Mouse (Mus musculus) kidney, embryonic 14.5 days (tissue): ENCODE data around the gene Tmem218. TPM values are rescaled to one million over a fixed set of nuclear protein-coding genes. Genes with fewer than 3 reads are reported as not detected.

Experiments used
- ATAC-seq: fragments of 200-750 bp; cut with Nextera tagmentation; 2 replicates; pipeline ENCODE4 v1.8.0; 2017; ENCODE audit warnings: moderate number of reproducible peaks, mild to moderate bottlenecking, moderate TSS enrichment, moderate library complexity; ENCODE audit not compliant: low FRiP score, low TSS enrichment
- H3K27ac ChIP-seq: fragments of 300-500 bp; sonication (generic); 2 replicates; pipeline ENCODE4 v1.5.1; 2014; ENCODE audit warnings: low read depth, mild to moderate bottlenecking, low read length, moderate library complexity, mixed read lengths
- H3K27me3 ChIP-seq: fragments of 300-500 bp; sonication (generic); 2 replicates; pipeline ENCODE4 v1.6.1; 2014; ENCODE audit warnings: mild to moderate bottlenecking, low read length; ENCODE audit not compliant: control insufficient read depth, insufficient read depth
- H3K36me3 ChIP-seq: fragments of 300-500 bp; sonication (generic); 2 replicates; pipeline ENCODE4 v1.6.1; 2014; ENCODE audit warnings: low read length, mixed read lengths; ENCODE audit not compliant: control insufficient read depth, insufficient read depth
- H3K4me1 ChIP-seq: fragments of 300-500 bp; sonication (generic); 2 replicates; pipeline ENCODE4 v1.6.1; 2014; ENCODE audit warnings: low read length, mixed read lengths; ENCODE audit not compliant: control insufficient read depth, insufficient read depth
- H3K4me2 ChIP-seq: fragments of 300-500 bp; sonication (generic); replicated peaks from 2 replicates; pipeline ENCODE4 v1.6.1; 2014; ENCODE audit warnings: low read depth, mild to moderate bottlenecking, low read length
- H3K4me3 ChIP-seq: fragments of 300-500 bp; sonication (generic); 2 replicates; pipeline ENCODE4 v1.5.1; 2014; ENCODE audit warnings: mild to moderate bottlenecking, low read length
- H3K9ac ChIP-seq: fragments of 300-500 bp; sonication (generic); 2 replicates; pipeline ENCODE4 v1.6.1; 2014; ENCODE audit warnings: low read depth, mild to moderate bottlenecking, low read length, moderate library complexity
- H3K9me3 ChIP-seq: fragments of 300-500 bp; sonication (generic); 2 replicates; pipeline ENCODE4 v1.6.1; 2016; ENCODE audit warnings: low read length; ENCODE audit not compliant: control insufficient read depth
- WGBS: fragments of 180-500 bp; shearing (Covaris S2); extraction: QIAGEN DNeasy Blood & Tissue Kit; methylation state at CpG from one replicate; pipeline ENCODE4 v1.1.7; 2014; 5-methylcytosine and 5-hydroxymethylcytosine counted together
- polyA plus RNA-seq: library from polyadenylated mRNA; unstranded; fragments of >200 nt; fragmentation: Nextera tagmentation; extraction: Ambion mirVana; gene quantifications from 2 replicates; pipeline ENCODE4 v1.2.1, GENCODE M21; 2014

Tmem218 gene
- polyA plus RNA-seq, 1 experiment from 2014 or later, result 13.6 TPM

- no peak for ATAC-seq
- H3K9me3 ChIP-seq, result no peaks in the 10 kb centered on the region
- H3K27ac ChIP-seq, result no peak overlapping the region
- WGBS, result 73% methylated on average over 8 of the region's 8 CpGs
- no peaks in the 10 kb centered on the region for H3K36me3 ChIP-seq
- no peak overlapping the region for H3K9ac ChIP-seq
- no peaks in the 10 kb centered on the region for H3K4me1 ChIP-seq
- no peak overlapping the region for H3K4me3 ChIP-seq
- no peak overlapping the region for H3K4me2 ChIP-seq
- H3K27me3 ChIP-seq, result no peaks in the 10 kb centered on the region
These were observed 12.7 kb downstream of the Tmem218 start for GRCm38 (mm10) chr9:37220755-37221154.

- no peaks in the 10 kb centered on the region for H3K27me3 ChIP-seq
- no peak overlapping the region for H3K4me3 ChIP-seq
- H3K9me3 ChIP-seq, result no peaks in the 10 kb centered on the region
- no peaks in the 10 kb centered on the region for H3K36me3 ChIP-seq
- H3K4me2 ChIP-seq, result no peak overlapping the region
- WGBS, result 82% methylated on average over 1 of the region's 1 CpGs
- no peak overlapping the region for H3K9ac ChIP-seq
- no peaks in the 10 kb centered on the region for H3K4me1 ChIP-seq
- H3K27ac ChIP-seq, result no peak overlapping the region
- no peak for ATAC-seq
These were observed 17.6 kb downstream of the Tmem218 start for GRCm38 (mm10) chr9:37225581-37225980.

GRCm38 (mm10) chr9:37229880-37230325 is 21.9 kb downstream of the Tmem218 start:
- Histone ChIP-seq H3K4me1 (no peaks in the 10 kb centered on the region), H3K4me3 (no peak overlapping the region), H3K27ac (no peak overlapping the region), H3K9me3 (no peaks in the 10 kb centered on the region), H3K27me3 (no peaks in the 10 kb centered on the region), H3K9ac (no peak overlapping the region), H3K36me3 (no peaks in the 10 kb centered on the region; the same call in 1 of the 2 replicates), H3K4me2 (no peak overlapping the region)
- WGBS, result 11% methylated on average over 1 of the region's 1 CpGs
- peak; percentile 88 for ATAC-seq

DNA sequence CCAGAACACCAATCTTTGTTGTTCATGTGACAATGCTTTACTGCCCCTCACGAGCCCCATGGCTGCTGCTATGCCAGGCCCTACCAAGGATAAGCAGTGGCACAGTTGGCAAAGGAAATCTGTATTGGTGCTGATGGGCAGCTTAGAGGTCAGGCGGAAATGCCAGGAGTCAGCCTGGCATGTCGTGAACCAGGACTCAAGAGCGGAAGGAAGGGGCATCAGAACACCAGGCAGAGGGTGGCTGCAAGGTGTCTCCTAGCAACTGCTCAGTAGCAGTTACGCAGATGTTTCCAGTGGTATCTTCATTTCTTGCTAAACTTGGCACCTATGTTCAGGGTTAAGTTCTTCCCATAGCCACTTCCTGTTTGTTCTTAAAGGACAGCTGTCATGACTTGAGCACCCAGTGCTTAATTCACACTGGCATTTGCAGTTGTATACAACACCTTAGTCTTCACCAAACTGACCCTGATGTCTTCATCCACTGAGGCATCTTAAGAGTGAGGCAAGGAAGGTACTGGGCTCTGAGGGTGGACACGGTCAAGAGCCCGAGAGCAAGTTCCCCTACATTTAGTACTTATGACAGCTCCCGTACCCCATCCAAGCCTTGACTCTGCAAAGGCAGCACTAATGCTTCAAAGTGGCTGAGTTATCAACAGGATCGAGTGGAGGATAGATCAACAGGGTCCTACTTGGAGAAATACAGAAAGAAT is 22.6 kb downstream of the Tmem218 start:
- Histone ChIP-seq H3K9ac (no peak overlapping the region), H3K27ac (no peak overlapping the region), H3K9me3 (no peaks in the 10 kb centered on the region), H3K4me2 (no peak overlapping the region), H3K36me3 (no peaks in the 10 kb centered on the region; the same call in 1 of the 2 replicates), H3K4me3 (no peak overlapping the region), H3K27me3 (no peaks in the 10 kb centered on the region), H3K4me1 (no peaks in the 10 kb centered on the region)
- WGBS, result 92% methylated on average over 9 of the region's 9 CpGs
- ATAC-seq, result no peak

- Histone ChIP-seq H3K9me3 (no peaks in the 10 kb centered on the region), H3K4me1 (no peaks in the 10 kb centered on the region), H3K27me3 (no peaks in the 10 kb centered on the region), H3K4me2 (no peak overlapping the region), H3K27ac (no peak overlapping the region), H3K36me3 (no peaks in the 10 kb centered on the region; the same call in 1 of the 2 replicates), H3K9ac (no peak overlapping the region), H3K4me3 (no peak overlapping the region)
- ATAC-seq, result no peak
- WGBS, result 68% methylated on average over 22 of the region's 22 CpGs
These were observed 24.5 kb downstream of the Tmem218 start for GRCm38 (mm10) chr9:37232201-37233195.

DNA sequence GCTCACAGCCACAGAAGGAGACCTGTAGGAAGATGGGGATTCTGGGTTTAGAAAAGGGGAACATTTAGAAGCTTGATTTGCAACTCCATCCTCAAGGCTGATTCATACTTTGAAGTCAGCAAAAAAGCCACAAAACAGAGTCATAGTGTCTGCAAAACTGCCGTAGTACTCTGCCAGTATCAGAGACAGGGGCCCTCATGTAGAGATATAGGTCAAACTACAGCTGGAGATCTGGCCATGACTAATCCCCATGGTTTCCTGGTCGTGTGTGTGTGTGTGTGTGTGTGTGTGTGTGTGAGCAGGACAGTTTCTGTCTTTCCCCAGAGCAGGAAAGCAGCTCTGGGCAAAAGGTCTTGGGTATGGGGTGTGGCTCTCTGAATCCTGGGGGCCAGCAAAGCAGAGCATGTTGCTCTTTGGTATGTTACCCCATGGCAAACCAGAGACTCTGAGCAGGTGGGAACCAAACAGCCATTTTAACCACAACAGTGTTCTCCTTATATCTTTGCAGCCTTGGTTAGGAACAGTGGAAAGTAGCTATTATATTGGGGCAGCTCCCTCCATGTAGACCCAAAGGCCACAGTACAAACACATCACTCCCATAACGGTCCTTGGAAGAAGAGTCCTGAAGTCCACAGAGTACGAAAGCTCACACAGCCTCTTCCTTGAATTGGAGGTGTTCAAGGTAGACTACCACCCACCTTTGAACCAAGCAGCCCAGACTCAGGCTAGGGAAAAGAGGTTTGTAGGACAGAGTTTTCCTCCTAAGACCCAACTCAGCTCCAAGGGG is 28.1 kb downstream of the Tmem218 start:
- 76% methylated on average over 4 of the region's 4 CpGs for WGBS
- H3K27me3 ChIP-seq, result no peaks in the 10 kb centered on the region
- H3K9me3 ChIP-seq, result no peaks in the 10 kb centered on the region
- H3K9ac ChIP-seq, result no peak overlapping the region
- H3K4me1 ChIP-seq, result no peaks in the 10 kb centered on the region
- no peaks in the 10 kb centered on the region; the same call in 1 of the 2 replicates for H3K36me3 ChIP-seq
- ATAC-seq, result no peak
- H3K4me3 ChIP-seq, result no peak overlapping the region
- H3K4me2 ChIP-seq, result no peak overlapping the region
- no peak overlapping the region for H3K27ac ChIP-seq

- Histone ChIP-seq H3K36me3 (no peaks in the 10 kb centered on the region), H3K27me3 (no peaks in the 10 kb centered on the region), H3K4me2 (no peak overlapping the region), H3K4me1 (no peaks in the 10 kb centered on the region), H3K9ac (no peak overlapping the region), H3K4me3 (no peak overlapping the region), H3K9me3 (no peaks in the 10 kb centered on the region), H3K27ac (no peak overlapping the region)
- ATAC-seq, result no peak
- WGBS, result 79% methylated on average over 3 of the region's 3 CpGs
These were observed 34.7 kb downstream of the Tmem218 start for GRCm38 (mm10) chr9:37242764-37243163.

- no peaks in the 10 kb centered on the region for H3K9me3 ChIP-seq
- WGBS, result 88% methylated on average over 1 of the region's 1 CpGs
- no peak overlapping the region for H3K4me2 ChIP-seq
- H3K27ac ChIP-seq, result no peak overlapping the region
- no peak for ATAC-seq
- peaks cover 5% of the 10 kb centered on the region; the same call in 1 of the 2 replicates for H3K4me1 ChIP-seq
- H3K4me3 ChIP-seq, result no peak overlapping the region
- H3K27me3 ChIP-seq, result no peaks in the 10 kb centered on the region
- H3K9ac ChIP-seq, result no peak overlapping the region
- H3K36me3 ChIP-seq, result no peaks in the 10 kb centered on the region
These were observed 36.6 kb downstream of the Tmem218 start for GRCm38 (mm10) chr9:37244600-37244999.
